Mouse (Mus musculus): ENCODE results near the gene Nfkbid.

- no peak for TF ChIP-seq POLR2A (IDR thresholded peaks at IDR 0.05; ENCODE audit: low read depth, low read length)
- TF ChIP-seq CTCF (IDR thresholded peaks at IDR 0.05; ENCODE audit: borderline replicate concordance, insufficient read depth, low read length): no peak
Observed at GRCm38 (mm10) chr7:30392746-30393520, 28.6 kb upstream of the Nfkbid start.
